Mouse (Mus musculus) Patski (cell line): ENCODE measurements around the gene Ank3. TPM values are rescaled to one million over a fixed set of nuclear protein-coding genes. Genes with fewer than 3 reads are reported as not detected.

Experiments used
- ATAC-seq: fragments of 100-300 bp; one replicate; pipeline ENCODE4 v1.8.0; 2021
- CTCF ChIA-PET: fragments of 350-600 bp; sonication (Branson Sonifier 250); formaldehyde crosslinking; loops from one replicate; lab custom pipeline; 2022; ENCODE audit warnings: inconsistent platforms; lab: Charles Lee
- POLR2A ChIA-PET: fragments of 350-600 bp; sonication (Branson Sonifier 250); formaldehyde crosslinking; loops from one replicate; lab custom pipeline; 2022; ENCODE audit warnings: antibody characterized with exemption, inconsistent platforms; lab: Charles Lee
- DNase-seq: peaks from one replicate; pipeline ENCODE4 v3.0.0-alpha.2; 2011; ENCODE audit warnings: low read depth, low spot score
- H3K27me3 ChIP-seq: fragments of 371-371 bp; one replicate; pipeline ENCODE4 v1.5.1; 2021
- CTCF ChIP-seq: fragments of 100-300 bp; IDR thresholded peaks from one replicate; pipeline ENCODE4 v1.5.1; 2021
- in situ Hi-C: fragments of 300-500 bp; cut with MboI; formaldehyde crosslinking; loops from 3 replicates; pipeline ENCODE4 v1.11.1; 2018; ENCODE audit warnings: low pct_unique_long_range_greater_than_20kb, mixed read lengths
- polyA plus RNA-seq: library from polyadenylated mRNA; unstranded; gene quantifications from one replicate; pipeline ENCODE4 v1.2.3, GENCODE M21; 2021

Gene Ank3
- polyA plus RNA-seq, 1 experiment from 2014 or later = 83.2 TPM

DNA sequence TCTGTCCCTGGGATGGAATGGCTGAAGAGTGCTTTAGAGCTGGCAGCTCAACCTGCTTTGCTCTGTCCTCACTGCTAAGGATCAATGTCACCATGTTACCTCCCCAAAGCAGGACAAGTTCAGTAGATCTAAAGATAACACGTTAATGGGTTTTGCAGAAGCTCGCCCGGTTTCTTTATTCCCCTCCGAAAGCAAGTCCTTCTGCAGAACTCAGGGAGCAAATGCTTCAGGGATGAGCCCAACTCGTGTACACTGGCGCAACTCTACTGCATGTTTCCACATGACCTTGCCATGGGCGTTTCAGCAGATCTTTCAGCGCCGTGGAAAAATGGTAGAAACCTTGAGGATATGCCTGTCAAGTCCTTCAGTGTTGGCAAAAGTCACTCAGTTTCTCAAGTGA, 247.4 kb downstream of the Ank3 start:
- in situ Hi-C loops = no loop called here
- POLR2A ChIA-PET = interaction anchor here (0.6 kb wide), 1 partner anchor 104 kb away, joined by 3 read pairs; no protein-coding TSS in a partner anchor
- TF ChIP-seq CTCF = no peak
- no peak for ATAC-seq
- CTCF ChIA-PET = no interaction called here
- H3K27me3 ChIP-seq = no peaks in the 10 kb centered on the region
- DNase-seq = no peak

DNA sequence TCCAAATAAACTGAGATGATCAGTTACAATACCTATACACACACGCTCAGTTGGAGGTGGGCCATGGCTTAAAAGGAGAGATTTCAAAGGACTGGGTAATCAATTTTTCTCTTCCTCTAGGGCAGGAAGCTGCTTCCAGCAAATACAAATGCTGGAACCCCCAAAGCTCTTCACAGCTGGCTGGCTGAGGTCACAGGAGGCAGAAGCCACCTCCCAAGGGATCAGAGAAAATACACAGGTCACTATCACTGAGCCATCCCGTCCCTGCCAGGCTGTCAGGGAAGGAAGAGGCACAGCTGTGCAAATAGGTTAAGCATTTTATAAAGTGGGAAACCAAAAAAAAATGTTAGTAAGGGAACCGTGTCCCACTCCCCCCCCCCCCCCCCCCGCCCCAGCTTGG, 251.5 kb downstream of the Ank3 start:
- DNase-seq (no peak), ATAC-seq (no peak)
- ChIA-PET CTCF (interaction anchor here (1.8 to 3.7 kb wide), 2 partner anchors 11 to 198 kb away, joined by 5 to 17 read pairs; no protein-coding TSS in a partner anchor), POLR2A (no interaction called here)
- in situ Hi-C loops = loop anchor here (5.0 kb wide), 2 partner anchors 198 to 273 kb away; no protein-coding TSS in a partner anchor
- no peaks in the 10 kb centered on the region for H3K27me3 ChIP-seq
- no peak for TF ChIP-seq CTCF

DNA sequence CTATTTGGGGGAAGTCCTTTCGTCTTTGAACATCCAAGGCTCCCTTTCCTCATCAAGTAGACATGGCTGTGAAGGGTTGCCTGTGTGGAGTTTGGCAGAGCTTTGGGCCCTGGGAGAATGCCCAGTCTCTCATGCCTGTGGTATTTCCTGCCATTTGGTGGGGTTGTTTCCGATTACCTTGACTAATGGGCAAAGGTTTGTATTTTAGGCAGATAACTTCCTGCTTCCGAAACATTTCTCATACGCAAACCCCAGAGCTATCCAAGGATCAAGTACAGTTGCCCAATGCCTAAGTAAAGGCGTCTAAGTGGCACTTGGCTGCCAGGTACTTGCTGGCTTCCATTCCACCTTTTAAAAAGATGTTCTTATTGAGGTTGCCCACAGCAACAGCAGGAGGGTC, 254.1 kb downstream of the Ank3 start:
- TF ChIP-seq CTCF = no peak
- POLR2A ChIA-PET = interaction anchor here (0.7 kb wide), 1 partner anchor 116 kb away, joined by 3 read pairs; no protein-coding TSS in a partner anchor
- in situ Hi-C loops = loop anchor here (5.0 kb wide), 2 partner anchors 200 to 275 kb away; no protein-coding TSS in a partner anchor

DNA sequence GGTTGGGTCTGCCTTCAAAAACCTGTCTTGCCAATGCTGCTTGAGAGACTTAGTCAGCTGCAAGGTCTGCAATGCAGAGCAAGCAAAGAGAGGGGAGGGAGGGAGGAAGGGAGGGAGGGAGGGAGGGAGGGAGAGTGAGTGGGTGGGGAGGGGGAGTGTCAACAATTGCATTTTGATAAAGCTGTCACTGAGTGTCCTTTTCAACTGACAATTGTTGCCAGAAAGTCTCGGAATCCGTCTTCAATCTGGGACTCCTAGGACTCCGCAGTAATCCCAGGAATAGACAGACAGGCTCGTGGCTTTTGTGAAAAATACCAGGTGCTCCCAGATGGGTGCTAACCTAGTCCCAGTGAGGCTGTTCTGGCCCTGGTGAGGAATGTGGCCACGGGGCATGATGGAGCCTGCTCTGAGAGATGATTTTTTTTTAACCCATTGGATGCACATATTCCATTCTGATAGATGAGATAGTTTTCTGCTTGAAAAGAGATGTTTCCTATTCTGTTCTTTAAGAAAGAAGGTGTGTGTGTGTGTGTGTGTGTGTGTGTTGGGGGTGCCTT, 254.6 kb downstream of the Ank3 start:
- in situ Hi-C loops = loop anchor here (5.0 kb wide), 2 partner anchors 201 to 276 kb away; no protein-coding TSS in a partner anchor
- H3K27me3 ChIP-seq = no peaks in the 10 kb centered on the region
- DNase-seq = no peak
- ATAC-seq = no peak
- ChIA-PET CTCF (interaction anchor here (3.5 to 3.9 kb wide), 3 partner anchors 14 to 200 kb away, joined by 17 to 45 read pairs (median 26); no protein-coding TSS in a partner anchor), POLR2A (no interaction called here)
- TF ChIP-seq CTCF = no peak

More for the DNA sequence above, 254.1 kb downstream of the Ank3 start:
- DNase-seq = no peak
- no peaks in the 10 kb centered on the region for H3K27me3 ChIP-seq
- ATAC-seq = peak; percentile 50
- CTCF ChIA-PET = interaction anchor here (3.7 kb wide), 1 partner anchor 14 kb away, joined by 17 read pairs; no protein-coding TSS in a partner anchor

DNA sequence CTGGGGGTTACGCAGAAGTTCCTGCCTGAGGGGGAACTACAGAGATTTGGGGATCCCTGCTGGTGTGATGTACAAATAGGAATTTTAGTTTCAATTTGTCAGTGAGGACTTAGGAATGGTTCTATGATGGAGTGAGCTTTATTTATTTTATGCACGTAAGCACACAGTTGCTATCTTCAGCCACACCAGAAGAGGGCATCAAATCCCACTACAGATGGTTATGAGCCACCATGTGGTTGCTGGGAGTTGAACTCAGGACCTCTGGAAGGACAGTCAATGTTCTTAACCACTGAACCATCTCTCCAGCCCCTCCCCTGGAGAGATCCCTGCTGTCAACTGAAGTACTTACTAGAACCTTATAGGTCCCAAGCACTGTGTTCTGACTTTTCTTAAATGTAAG, 255.6 kb downstream of the Ank3 start:
- in situ Hi-C loops = loop anchor here (5.0 kb wide), 2 partner anchors 202 to 277 kb away; no protein-coding TSS in a partner anchor
- ChIA-PET POLR2A (no interaction called here), CTCF (interaction anchor here (0.7 to 3.9 kb wide), 20 partner anchors 10 to 310 kb away, joined by 3 to 45 read pairs (median 4); no protein-coding TSS in a partner anchor)
- ATAC-seq = no peak
- TF ChIP-seq CTCF = peak; percentile 54
- DNase-seq = no peak
- H3K27me3 ChIP-seq = no peaks in the 10 kb centered on the region

DNA sequence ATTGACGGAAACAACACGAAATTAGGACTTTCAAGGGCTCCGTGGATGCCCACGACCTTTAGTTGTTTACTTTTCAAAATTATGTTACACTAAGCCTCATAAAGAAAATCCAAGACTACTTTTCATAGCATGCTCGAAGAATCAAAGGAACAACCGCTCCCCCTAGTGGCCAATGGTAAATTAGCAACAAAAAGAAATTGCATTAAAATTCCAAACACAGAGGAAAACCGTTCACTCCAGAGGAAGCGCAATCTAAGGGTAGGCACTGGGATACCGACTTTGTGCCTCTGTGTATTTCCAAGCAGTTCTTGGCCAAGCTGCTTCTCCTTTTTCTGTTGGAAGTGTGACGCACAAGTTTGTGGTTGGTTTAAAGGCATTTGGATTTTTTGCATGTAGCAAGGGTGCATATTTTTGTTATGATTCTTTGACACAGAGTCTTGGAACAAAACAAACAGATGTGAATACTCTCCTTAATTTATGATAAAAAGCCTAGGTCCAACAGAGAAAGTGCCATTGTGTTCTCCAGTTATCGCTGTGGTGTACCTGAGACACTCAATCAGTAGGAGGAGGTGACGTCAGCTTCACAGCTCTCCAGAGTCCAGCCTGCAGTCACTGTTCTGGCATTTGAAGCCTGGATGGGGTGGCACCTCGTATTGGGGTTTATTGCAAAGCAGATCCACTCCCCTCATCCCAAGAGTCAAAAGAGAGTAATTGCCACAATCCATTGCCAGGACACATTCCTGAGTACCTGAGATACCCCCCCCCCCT, 256.5 kb downstream of the Ank3 start:
- H3K27me3 ChIP-seq = no peaks in the 10 kb centered on the region
- ATAC-seq (no peak), DNase-seq (no peak)
- ChIA-PET POLR2A (no interaction called here), CTCF (interaction anchor here (0.7 to 3.9 kb wide), 28 partner anchors 11 to 309 kb away, joined by 3 to 45 read pairs (median 4); no protein-coding TSS in a partner anchor)
- peak; percentile 76 for TF ChIP-seq CTCF
- in situ Hi-C loops = loop anchor here (5.0 kb wide), 2 partner anchors 203 to 278 kb away; no protein-coding TSS in a partner anchor

DNA sequence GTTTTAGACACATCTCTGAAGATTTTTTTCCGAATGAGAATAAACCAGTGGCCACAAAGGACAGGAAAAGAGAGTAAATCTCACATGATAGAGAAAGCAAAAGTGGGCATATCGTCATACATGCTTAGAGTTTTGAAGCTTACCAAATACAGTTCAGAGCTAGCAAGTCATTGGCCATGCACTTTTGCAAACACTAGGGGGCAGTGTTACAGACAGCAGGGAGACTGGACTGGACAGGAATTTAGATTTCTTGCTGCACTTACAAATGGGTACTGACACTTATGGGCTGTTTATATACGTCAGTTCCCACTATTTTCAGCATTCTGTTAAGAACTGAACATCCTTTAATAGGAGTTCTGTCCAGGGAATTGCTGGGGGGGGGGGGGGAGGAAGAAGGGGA, 257.7 kb downstream of the Ank3 start:
- no peaks in the 10 kb centered on the region for H3K27me3 ChIP-seq
- ChIA-PET CTCF (interaction anchor here (0.8 to 3.9 kb wide), 19 partner anchors 10 to 251 kb away, joined by 3 to 45 read pairs (median 4); no protein-coding TSS in a partner anchor), POLR2A (no interaction called here)
- peak; percentile 81 for TF ChIP-seq CTCF
- ATAC-seq (no peak), DNase-seq (no peak)
- in situ Hi-C loops = no loop called here

DNA sequence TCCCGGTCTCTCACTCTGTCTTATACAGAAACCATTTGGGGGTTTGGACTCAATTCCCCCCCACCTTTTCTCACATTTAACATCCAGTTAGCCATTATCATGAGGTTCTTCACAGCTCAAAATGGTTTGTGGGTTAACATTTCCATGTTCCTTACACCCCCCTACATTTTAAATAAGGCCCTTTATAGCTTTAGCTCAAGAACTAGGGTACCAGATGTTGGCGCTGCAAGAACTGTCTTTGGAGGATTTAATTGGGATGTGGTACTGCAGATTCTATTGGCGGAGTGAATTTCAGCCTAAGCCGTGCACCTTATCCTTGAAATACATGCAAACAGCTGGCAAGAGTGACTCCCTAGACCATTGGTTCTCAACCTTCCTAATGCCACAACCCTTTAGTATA, 261.2 kb downstream of the Ank3 start:
- ChIA-PET POLR2A (no interaction called here), CTCF (interaction anchor here (3.1 kb wide), 1 partner anchor 185 kb away, joined by 13 read pairs; no protein-coding TSS in a partner anchor)
- TF ChIP-seq CTCF = no peak
- DNase-seq (no peak), ATAC-seq (no peak)
- in situ Hi-C loops = loop anchor here (5.0 to 10.0 kb wide), 2 partner anchors 187 to 305 kb away; no protein-coding TSS in a partner anchor
- H3K27me3 ChIP-seq = no peaks in the 10 kb centered on the region

DNA sequence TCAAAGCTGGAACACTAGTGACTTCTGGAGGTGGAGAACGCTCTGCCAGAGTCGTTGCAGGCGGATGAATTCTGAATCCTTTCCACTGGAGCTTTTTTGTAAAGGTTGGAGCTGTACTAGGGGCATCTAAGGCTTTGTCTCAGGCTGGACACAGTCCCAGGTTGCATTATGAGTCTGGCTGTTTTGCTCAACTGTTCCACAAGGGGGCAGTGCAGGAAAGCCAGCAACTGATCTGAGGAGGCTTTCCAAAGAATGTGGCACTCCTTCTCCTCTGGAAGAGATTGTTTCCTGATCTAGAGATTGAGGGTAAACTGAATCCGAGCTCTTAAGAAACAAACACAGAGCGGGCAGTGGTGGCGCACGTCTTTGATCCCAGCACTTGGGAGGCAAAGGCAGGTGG, 263.8 kb downstream of the Ank3 start:
- peak; percentile 96 for TF ChIP-seq CTCF
- no peaks in the 10 kb centered on the region for H3K27me3 ChIP-seq
- in situ Hi-C loops = loop anchor here (5.0 to 10.0 kb wide), 2 partner anchors 185 to 302 kb away; no protein-coding TSS in a partner anchor
- DNase-seq = no peak
- ChIA-PET POLR2A (interaction anchor here (1.0 kb wide), 1 partner anchor 183 kb away, joined by 3 read pairs; no protein-coding TSS in a partner anchor), CTCF (interaction anchor here (0.8 to 2.1 kb wide), 9 partner anchors 16 to 209 kb away, joined by 4 to 19 read pairs (median 5); no protein-coding TSS in a partner anchor)
- ATAC-seq = peak; percentile 62

DNA sequence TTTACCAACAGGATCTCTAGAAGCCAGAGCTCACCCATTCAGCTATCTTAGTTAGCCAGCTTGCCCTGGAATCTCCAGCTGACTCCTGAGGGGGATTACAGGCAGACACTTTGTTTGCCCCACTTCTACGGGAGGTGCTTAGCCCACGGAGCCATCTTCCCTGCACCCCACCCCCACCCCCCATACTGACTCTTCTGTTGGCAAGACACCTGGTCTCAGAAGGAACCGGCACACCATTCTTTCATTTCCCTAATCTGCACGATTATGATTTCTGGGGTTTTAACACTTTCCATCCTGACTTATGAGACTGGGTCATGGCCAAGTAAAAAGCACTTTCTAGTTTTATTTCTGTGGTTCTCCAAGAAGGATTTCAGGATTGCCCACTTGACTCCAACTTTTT, 268.9 kb downstream of the Ank3 start:
- no peaks in the 10 kb centered on the region for H3K27me3 ChIP-seq
- no peak for TF ChIP-seq CTCF
- in situ Hi-C loops = loop anchor here (5.0 to 10.0 kb wide), 2 partner anchors 125 to 297 kb away; no protein-coding TSS in a partner anchor
- no peak for DNase-seq
- no peak for ATAC-seq
- ChIA-PET POLR2A (interaction anchor here (1.3 kb wide), 1 partner anchor 69 kb away, joined by 3 read pairs; no protein-coding TSS in a partner anchor), CTCF (interaction anchor here (0.9 to 2.2 kb wide), 2 partner anchors 12 to 215 kb away, joined by 3 to 12 read pairs; no protein-coding TSS in a partner anchor)
